Mouse (Mus musculus): Measurements from ENCODE around the gene Ppp6r2.
A peak's percentile ranks its signal among the peaks of the same experiment; 100 is the strongest.

The Ppp6r2 gene

GRCm38 (mm10) chr15:89182328-89182741, 29.0 kb upstream of the Ppp6r2 start:
- peak; percentile 51 for DNase-seq (ENCODE audit: low spot score)

- DNase-seq (ENCODE audit: low spot score): no peak
Measured at GRCm38 (mm10) chr15:89182842-89183241, 28.5 kb upstream of the Ppp6r2 start.

- DNase-seq (ENCODE audit: low spot score): no peak
Measured at GRCm38 (mm10) chr15:89184141-89184936, 27.0 kb upstream of the Ppp6r2 start.

GRCm38 (mm10) chr15:89184937-89185227, 26.5 kb upstream of the Ppp6r2 start:
- DNase-seq (ENCODE audit: low spot score): no peak

GRCm38 (mm10) chr15:89195261-89195681, 16.1 kb upstream of the Ppp6r2 start:
- DNase-seq (ENCODE audit: low spot score): peak; percentile 36

- peak; percentile 93 for DNase-seq (ENCODE audit: low spot score)
Measured at GRCm38 (mm10) chr15:89195690-89196312, 15.6 kb upstream of the Ppp6r2 start.

- DNase-seq (ENCODE audit: low spot score): peak; percentile 96
Measured at GRCm38 (mm10) chr15:89196313-89196706, 15.0 kb upstream of the Ppp6r2 start, which contains the start of gene Dennd6b. Gene Dennd6b (minus strand): TSS chr15:89196496.

- no peak for DNase-seq (ENCODE audit: low spot score)
Measured at GRCm38 (mm10) chr15:89197056-89197455, 14.3 kb upstream of the Ppp6r2 start.

GRCm38 (mm10) chr15:89207457-89207856, 3.9 kb upstream of the Ppp6r2 start:
- DNase-seq (ENCODE audit: low spot score): no peak

GRCm38 (mm10) chr15:89209886-89210761, 1.2 kb upstream of the Ppp6r2 start:
- DNase-seq (ENCODE audit: low spot score): peak; percentile 82

GRCm38 (mm10) chr15:89211716-89212461, 536 bp downstream of the Ppp6r2 start:
- DNase-seq (ENCODE audit: low spot score): no peak

- no peak for DNase-seq (ENCODE audit: low spot score)
Measured at GRCm38 (mm10) chr15:89212495-89212894, 1.1 kb downstream of the Ppp6r2 start.

GRCm38 (mm10) chr15:89213517-89213916, 2.2 kb downstream of the Ppp6r2 start:
- DNase-seq (ENCODE audit: low spot score): no peak

GRCm38 (mm10) chr15:89214953-89215352, 3.6 kb downstream of the Ppp6r2 start:
- no peak for DNase-seq (ENCODE audit: low spot score)

- DNase-seq (ENCODE audit: low spot score): no peak
Measured at GRCm38 (mm10) chr15:89215611-89216233, 4.4 kb downstream of the Ppp6r2 start.

GRCm38 (mm10) chr15:89233586-89233985, 22.2 kb downstream of the Ppp6r2 start:
- DNase-seq (ENCODE audit: low spot score): no peak

- no peak for DNase-seq (ENCODE audit: low spot score)
Measured at GRCm38 (mm10) chr15:89234052-89234451, 22.7 kb downstream of the Ppp6r2 start.

GRCm38 (mm10) chr15:89239751-89240392, 28.5 kb downstream of the Ppp6r2 start:
- DNase-seq (ENCODE audit: low spot score): no peak

GRCm38 (mm10) chr15:89241025-89241424, 29.7 kb downstream of the Ppp6r2 start:
- DNase-seq (ENCODE audit: low spot score): no peak

GRCm38 (mm10) chr15:89249063-89249462, 37.7 kb downstream of the Ppp6r2 start:
- no peak for DNase-seq (ENCODE audit: low spot score)

GRCm38 (mm10) chr15:89255330-89255729, 44.0 kb downstream of the Ppp6r2 start:
- no peak for DNase-seq (ENCODE audit: low spot score)
